Mouse (Mus musculus) liver, adult 2 months (tissue): ENCODE results near the gene G3bp2. TPM values are rescaled to one million over a fixed set of nuclear protein-coding genes. Genes with fewer than 3 reads are reported as not detected.

Source experiments
- DNase-seq: peaks from one replicate; pipeline ENCODE4 v3.0.0-alpha.2; 2011; ENCODE audit warnings: low read depth, low spot score; ENCODE audit errors: extremely low read depth
- H3K27ac ChIP-seq: fragments of 200-500 bp; replicated peaks from 2 replicates; pipeline ENCODE4 v1.5.1; 2012; ENCODE audit warnings: low read depth, mild to moderate bottlenecking, control low read depth, inconsistent platforms, low read length; ENCODE audit not compliant: insufficient read depth
- H3K27me3 ChIP-seq: fragments of 200-500 bp; 2 replicates; pipeline ENCODE4 v1.6.1; 2012; ENCODE audit warnings: mild to moderate bottlenecking, moderate library complexity, low read length, inconsistent platforms; ENCODE audit not compliant: control insufficient read depth, insufficient read depth
- H3K36me3 ChIP-seq: fragments of 200-500 bp; 2 replicates; pipeline ENCODE4 v1.6.1; 2012; ENCODE audit warnings: low read length, inconsistent platforms; ENCODE audit not compliant: control insufficient read depth, insufficient read depth
- H3K4me1 ChIP-seq: fragments of 200-500 bp; 2 replicates; pipeline ENCODE4 v1.6.1; 2011; ENCODE audit warnings: low read length; ENCODE audit not compliant: control insufficient read depth, insufficient read depth
- H3K4me3 ChIP-seq: fragments of 200-500 bp; 2 replicates; pipeline ENCODE4 v1.5.1; 2011; ENCODE audit warnings: low read depth, mild to moderate bottlenecking, control low read depth, low read length, moderate library complexity; ENCODE audit not compliant: insufficient read depth
- H3K79me2 ChIP-seq: fragments of 200-500 bp; 2 replicates; pipeline ENCODE4 v1.6.1; 2012; ENCODE audit warnings: inconsistent platforms, mild to moderate bottlenecking, low read length, moderate library complexity; ENCODE audit not compliant: control insufficient read depth, insufficient read depth
- H3K9ac ChIP-seq: fragments of 200-500 bp; 2 replicates; pipeline ENCODE4 v1.6.1; 2012; ENCODE audit warnings: low read depth, mild to moderate bottlenecking, control low read depth, inconsistent platforms, low read length
- CTCF ChIP-seq: fragments of 200-500 bp; IDR thresholded peaks from 2 replicates; pipeline ENCODE4 v1.5.1; 2011; ENCODE audit warnings: low read depth, low read length, control low read depth
- POLR2A ChIP-seq: fragments of 200-500 bp; IDR thresholded peaks from 2 replicates; pipeline ENCODE4 v1.6.1; 2011; ENCODE audit warnings: low read length, control low read depth; ENCODE audit not compliant: insufficient read depth; ENCODE audit errors: extremely low read depth
- WGBS: fragments of 180-500 bp; shearing (Covaris S2); methylation state at CpG from one replicate; pipeline ENCODE4 v1.1.7; 2018; 5-methylcytosine and 5-hydroxymethylcytosine counted together
- polyA plus RNA-seq: library from polyadenylated mRNA; depleted of rRNA; stranded (reverse); fragments of >200 nt; gene quantifications from 2 replicates; pipeline ENCODE4 v1.2.3, GENCODE M21; 2012
- total RNA-seq: library from RNA; depleted of rRNA; stranded (reverse); fragments of >200 nt; gene quantifications from 2 replicates; pipeline ENCODE4 v1.2.3, GENCODE M21; 2014

G3bp2 gene
- total and polyA plus RNA-seq, 2 experiments = 12.1 to 37.3 TPM

DNA sequence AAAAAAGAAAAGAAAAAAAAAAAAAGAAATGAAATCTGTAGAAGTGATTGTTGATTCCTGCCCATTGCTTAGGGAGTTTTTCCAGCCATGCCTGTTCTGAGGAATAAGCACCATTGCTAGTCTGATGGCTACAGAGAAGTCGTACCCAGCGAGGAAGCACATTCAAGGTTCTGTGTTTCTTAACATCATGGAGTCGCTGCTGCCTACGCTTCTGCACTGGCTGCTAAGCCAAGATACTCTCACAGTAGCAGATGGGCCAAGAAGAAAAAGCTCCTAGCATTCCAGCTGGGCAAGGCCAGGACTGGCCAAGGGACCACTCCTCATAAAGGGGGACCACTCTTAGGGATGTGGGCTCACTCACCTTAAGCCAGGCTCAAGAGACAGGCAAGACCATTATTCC lies 14.3 kb upstream of the G3bp2 start:
- Histone ChIP-seq H3K4me3 (no peak overlapping the region), H3K9ac (no peak overlapping the region), H3K27me3 (no peaks in the 10 kb centered on the region), H3K4me1 (peaks cover 9% of the 10 kb centered on the region), H3K79me2 (no peaks in the 10 kb centered on the region), H3K27ac (peak overlapping the region; percentile 77), H3K36me3 (no peaks in the 10 kb centered on the region)
- no peak for DNase-seq
- WGBS = 91% methylated on average over 4 of the region's 4 CpGs
- TF ChIP-seq POLR2A (no peak), CTCF (no peak)

DNA sequence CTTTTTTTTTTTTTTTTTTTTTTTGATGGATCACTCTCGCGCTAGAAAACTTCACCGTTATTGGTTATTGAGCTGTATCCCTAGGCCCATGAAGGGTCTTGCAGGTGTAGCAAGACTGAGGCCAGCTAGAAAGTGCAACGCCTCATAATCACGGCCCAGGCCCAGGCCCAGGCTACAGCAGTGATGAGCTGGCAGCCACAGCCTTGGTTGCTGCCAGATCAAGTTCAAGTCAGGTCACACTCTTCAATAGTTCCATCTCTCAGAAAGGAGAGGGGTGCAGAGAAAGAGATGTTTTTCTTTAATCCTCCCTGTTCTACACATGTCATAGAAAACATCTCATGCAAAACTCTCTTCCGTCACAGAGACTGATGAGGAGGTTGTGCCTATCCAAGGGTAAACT lies 13.3 kb upstream of the G3bp2 start:
- Histone ChIP-seq H3K36me3 (no peaks in the 10 kb centered on the region), H3K4me1 (peaks cover 9% of the 10 kb centered on the region), H3K27ac (peak overlapping the region; percentile 61), H3K27me3 (no peaks in the 10 kb centered on the region), H3K79me2 (no peaks in the 10 kb centered on the region), H3K9ac (no peak overlapping the region), H3K4me3 (no peak overlapping the region)
- no peak for TF ChIP-seq POLR2A
- WGBS = 57% methylated on average over 6 of the region's 6 CpGs
- DNase-seq = peak; percentile 68

DNA sequence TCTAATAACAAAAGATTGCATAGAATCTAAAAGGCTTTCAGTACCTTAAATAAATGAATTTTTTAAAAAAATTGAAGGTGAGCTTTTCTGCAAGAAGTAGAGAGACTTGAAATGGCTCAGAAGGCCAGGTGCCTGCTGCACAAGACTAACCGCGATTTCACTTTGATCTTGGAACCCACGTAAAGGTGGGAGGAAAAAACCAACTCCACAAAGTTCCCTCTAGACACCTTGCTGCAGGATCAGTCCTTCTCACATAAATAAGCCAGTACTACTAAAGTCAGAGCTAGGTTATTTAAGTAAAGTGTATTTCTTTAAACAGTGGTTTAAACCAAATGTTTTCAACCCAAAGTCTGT lies 10.5 kb upstream of the G3bp2 start:
- Histone ChIP-seq H3K4me1 (peaks cover 8% of the 10 kb centered on the region), H3K27ac (no peak overlapping the region), H3K27me3 (no peaks in the 10 kb centered on the region), H3K9ac (no peak overlapping the region), H3K79me2 (no peaks in the 10 kb centered on the region), H3K4me3 (no peak overlapping the region), H3K36me3 (no peaks in the 10 kb centered on the region)
- no peak for TF ChIP-seq POLR2A
- TF ChIP-seq CTCF = no peak
- DNase-seq = no peak
- WGBS = 12% methylated on average over 3 of the region's 3 CpGs

DNA sequence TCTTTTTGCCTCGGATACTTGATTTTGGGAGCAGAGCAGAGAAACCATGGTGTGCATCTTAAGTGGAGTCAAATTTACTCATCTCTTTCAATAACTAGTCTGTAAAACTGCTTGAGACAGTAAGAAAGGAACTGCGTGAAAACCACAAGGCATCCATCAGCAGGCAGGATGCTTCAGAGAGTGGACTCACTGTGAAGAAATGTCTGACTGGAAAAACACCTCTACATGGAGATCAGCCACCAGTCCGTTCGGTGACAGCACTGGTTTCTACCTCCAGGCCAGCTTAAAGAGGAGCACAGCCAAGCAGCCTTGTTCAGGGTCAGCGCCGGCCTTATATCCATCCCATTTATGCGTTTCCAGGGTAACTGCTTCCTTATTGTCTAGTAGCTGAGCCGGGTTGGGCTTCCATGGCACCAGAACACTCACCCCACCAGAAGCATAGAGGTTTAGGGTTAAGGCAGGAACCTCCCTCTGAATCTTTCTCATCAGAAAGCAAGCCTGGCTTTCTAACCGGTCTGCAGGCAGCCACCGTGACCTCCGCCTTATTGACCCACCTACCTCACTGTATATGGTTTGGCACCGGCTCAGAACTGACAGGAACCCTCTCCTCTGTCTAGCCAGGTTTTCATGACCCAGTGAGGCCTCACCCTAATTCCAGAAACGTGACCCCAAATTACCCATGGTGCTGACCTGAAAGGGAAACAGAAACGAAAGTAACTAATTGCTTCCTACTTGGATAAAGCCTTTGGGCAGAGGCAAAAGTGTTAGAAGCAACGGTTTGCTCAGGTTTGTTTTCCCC lies 9.9 kb upstream of the G3bp2 start:
- peak; percentile 73 for DNase-seq
- peak overlapping the region; percentile 44 for H3K4me3 ChIP-seq
- WGBS = 30% methylated on average over 15 of the region's 15 CpGs

DNA sequence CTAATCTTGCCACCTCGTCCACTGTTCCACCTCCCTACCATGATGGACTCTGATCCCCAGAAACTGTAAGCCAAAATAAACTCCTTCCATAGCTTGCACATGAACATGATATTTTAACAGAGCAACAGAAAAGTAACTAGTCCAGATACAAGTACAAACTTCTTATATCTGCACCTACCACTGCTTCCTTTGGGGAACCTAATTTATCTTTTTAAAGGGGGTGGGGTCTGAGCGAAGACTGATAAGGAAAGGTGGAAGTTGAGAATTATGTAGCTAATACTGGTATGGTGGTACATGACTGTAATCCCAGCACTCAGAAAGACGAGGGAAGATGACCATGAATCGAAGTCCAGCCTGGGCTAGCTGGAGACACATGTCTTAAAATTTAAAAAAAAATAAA lies 4.0 kb upstream of the G3bp2 start:
- Histone ChIP-seq H3K79me2 (peaks cover 8% of the 10 kb centered on the region; the same call in 1 of the 2 replicates), H3K4me3 (no peak overlapping the region), H3K9ac (no peak overlapping the region), H3K27me3 (no peaks in the 10 kb centered on the region), H3K36me3 (no peaks in the 10 kb centered on the region), H3K27ac (no peak overlapping the region), H3K4me1 (peaks cover 8% of the 10 kb centered on the region)
- WGBS = 79% methylated on average over 4 of the region's 4 CpGs
- DNase-seq = peak; percentile 73
- no peak for TF ChIP-seq CTCF
- TF ChIP-seq POLR2A = no peak

More for the DNA sequence above, 9.9 kb upstream of the G3bp2 start:
- TF ChIP-seq POLR2A (no peak), CTCF (no peak)
- H3K36me3 ChIP-seq = no peaks in the 10 kb centered on the region
- H3K27ac ChIP-seq = peak overlapping the region; percentile 50
- no peaks in the 10 kb centered on the region for H3K27me3 ChIP-seq
- H3K79me2 ChIP-seq = no peaks in the 10 kb centered on the region
- peaks cover 8% of the 10 kb centered on the region for H3K4me1 ChIP-seq
- peak overlapping the region; percentile 65; the same call in 1 of the 2 replicates for H3K9ac ChIP-seq
